Mouse (Mus musculus) ES-Bruce4 (cell line): ENCODE measurements at regions not wholly inside any gene's neighbourhood (a gene's known extent, or its start where the extent isn't known, plus 50 kb on each side); places are given as distances from the start of the nearest gene placed in this dataset.

Experiments used
- H3K27ac ChIP-seq: 2 replicates; pipeline ENCODE4 v1.5.1; 2012; ENCODE audit warnings: low read length, inconsistent platforms; ENCODE audit not compliant: insufficient read depth
- H3K27me3 ChIP-seq: 2 replicates; pipeline ENCODE4 v1.6.1; 2012; ENCODE audit warnings: mild to moderate bottlenecking, low read length, inconsistent platforms; ENCODE audit not compliant: control insufficient read depth, poor library complexity, insufficient read depth, severe bottlenecking
- H3K36me3 ChIP-seq: 2 replicates; pipeline ENCODE4 v1.6.1; 2012; ENCODE audit warnings: inconsistent platforms, mild to moderate bottlenecking, low read length, moderate library complexity; ENCODE audit not compliant: control insufficient read depth, poor library complexity, insufficient read depth, severe bottlenecking
- H3K4me1 ChIP-seq: one replicate; pipeline ENCODE4 v1.8.1; 2011; ENCODE audit warnings: low read length; ENCODE audit not compliant: control insufficient read depth, insufficient read depth
- H3K4me3 ChIP-seq: 2 replicates; pipeline ENCODE4 v1.5.1; 2011; ENCODE audit warnings: low read depth, mild to moderate bottlenecking, low read length
- H3K9ac ChIP-seq: 2 replicates; pipeline ENCODE4 v1.6.1; 2012; ENCODE audit warnings: low read depth, mild to moderate bottlenecking, inconsistent platforms; ENCODE audit not compliant: poor library complexity, severe bottlenecking
- H3K9me3 ChIP-seq: replicated peaks from 2 replicates; pipeline ENCODE4 v1.6.1; 2012; ENCODE audit warnings: mild to moderate bottlenecking, low read length, inconsistent platforms; ENCODE audit not compliant: control insufficient read depth, poor library complexity, insufficient read depth, severe bottlenecking
- CTCF ChIP-seq: IDR thresholded peaks from one replicate; pipeline ENCODE4 v1.8.1; 2011; ENCODE audit warnings: low read depth, low read length
- EP300 ChIP-seq: IDR thresholded peaks from 2 replicates; pipeline ENCODE4 v1.6.1; 2011; ENCODE audit warnings: low read depth, low read length; ENCODE audit not compliant: insufficient read depth
- POLR2A ChIP-seq: IDR thresholded peaks from one replicate; pipeline ENCODE4 v1.8.1; 2011; ENCODE audit warnings: low read length; ENCODE audit not compliant: insufficient read depth

- Histone ChIP-seq H3K4me3 (no peak overlapping the region), H3K9me3 (no peaks in the 10 kb centered on the region), H3K27ac (no peak overlapping the region), H3K4me1 (no peaks in the 10 kb centered on the region), H3K36me3 (no peaks in the 10 kb centered on the region), H3K9ac (no peak overlapping the region), H3K27me3 (no peaks in the 10 kb centered on the region; the same call in 1 of the 2 replicates)
- TF ChIP-seq CTCF = no peak
- no peak for TF ChIP-seq EP300
- TF ChIP-seq POLR2A = no peak
Measured at GRCm38 (mm10) chr6:107730294-107730693, 200.7 kb downstream of the Lrrn1 start.

- TF ChIP-seq CTCF = no peak
- no peak for TF ChIP-seq POLR2A
- TF ChIP-seq EP300 = no peak
- H3K27me3 ChIP-seq = no peaks in the 10 kb centered on the region
Measured at GRCm38 (mm10) chr6:107734773-107735172, 205.2 kb downstream of the Lrrn1 start.

GRCm38 (mm10) chr6:107749111-107749736 is 219.7 kb downstream of the Lrrn1 start:
- no peaks in the 10 kb centered on the region; the same call in 1 of the 2 replicates for H3K27me3 ChIP-seq
- H3K27ac ChIP-seq = no peak overlapping the region
- TF ChIP-seq POLR2A (no peak), EP300 (no peak), CTCF (no peak)
- no peak overlapping the region for H3K4me3 ChIP-seq
- no peaks in the 10 kb centered on the region for H3K9me3 ChIP-seq
- no peak overlapping the region for H3K9ac ChIP-seq
- no peaks in the 10 kb centered on the region for H3K4me1 ChIP-seq
- H3K36me3 ChIP-seq = no peaks in the 10 kb centered on the region

More at GRCm38 (mm10) chr6:107734773-107735172, 205.2 kb downstream of the Lrrn1 start:
- no peak overlapping the region for H3K9ac ChIP-seq
- H3K36me3 ChIP-seq = no peaks in the 10 kb centered on the region
- no peak overlapping the region for H3K27ac ChIP-seq
- no peaks in the 10 kb centered on the region for H3K9me3 ChIP-seq
- no peak overlapping the region for H3K4me3 ChIP-seq
- no peaks in the 10 kb centered on the region for H3K4me1 ChIP-seq

- no peak overlapping the region for H3K27ac ChIP-seq
- H3K4me3 ChIP-seq = no peak overlapping the region
- no peaks in the 10 kb centered on the region for H3K36me3 ChIP-seq
- TF ChIP-seq EP300 (no peak), POLR2A (no peak), CTCF (no peak)
- no peaks in the 10 kb centered on the region; the same call in 1 of the 2 replicates for H3K27me3 ChIP-seq
- no peaks in the 10 kb centered on the region for H3K4me1 ChIP-seq
- no peak overlapping the region for H3K9ac ChIP-seq
- H3K9me3 ChIP-seq = no peaks in the 10 kb centered on the region
Measured at GRCm38 (mm10) chr6:107749794-107750193, 220.2 kb downstream of the Lrrn1 start.

DNA sequence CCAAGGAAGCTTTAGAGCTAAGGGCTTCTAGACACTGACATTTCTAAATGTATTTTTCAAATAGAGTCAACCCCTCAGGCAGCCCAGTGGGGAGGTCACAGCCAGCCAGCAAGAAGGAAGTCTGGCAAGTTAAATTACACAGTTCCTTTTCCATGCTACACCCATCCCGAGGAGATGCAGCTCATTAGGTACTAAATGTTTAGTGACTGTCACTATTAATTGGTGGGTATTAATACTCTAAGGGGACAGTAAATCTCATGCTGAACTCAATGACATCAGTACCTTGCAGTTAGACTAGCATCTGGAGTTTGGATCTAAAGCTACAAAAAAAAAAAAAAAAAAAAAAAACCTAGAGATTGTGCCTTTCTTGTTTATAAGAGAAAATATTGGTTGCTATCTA is 222.6 kb downstream of the Lrrn1 start:
- Histone ChIP-seq H3K9ac (no peak overlapping the region), H3K27me3 (no peaks in the 10 kb centered on the region), H3K4me3 (no peak overlapping the region), H3K4me1 (no peaks in the 10 kb centered on the region), H3K36me3 (no peaks in the 10 kb centered on the region), H3K27ac (no peak overlapping the region), H3K9me3 (no peaks in the 10 kb centered on the region)
- TF ChIP-seq POLR2A (no peak), CTCF (no peak), EP300 (no peak)

- H3K4me1 ChIP-seq = no peaks in the 10 kb centered on the region
- TF ChIP-seq EP300 (no peak), POLR2A (no peak), CTCF (no peak)
- no peaks in the 10 kb centered on the region for H3K36me3 ChIP-seq
Measured at GRCm38 (mm10) chr6:107755158-107755557, 225.6 kb downstream of the Lrrn1 start.

More at GRCm38 (mm10) chr6:107755158-107755557, 225.6 kb downstream of the Lrrn1 start:
- Histone ChIP-seq H3K9me3 (no peaks in the 10 kb centered on the region), H3K9ac (no peak overlapping the region), H3K27me3 (no peaks in the 10 kb centered on the region), H3K4me3 (no peak overlapping the region), H3K27ac (no peak overlapping the region)
